Mouse (Mus musculus): Measurements from ENCODE around the gene Atp2a1.

DNA sequence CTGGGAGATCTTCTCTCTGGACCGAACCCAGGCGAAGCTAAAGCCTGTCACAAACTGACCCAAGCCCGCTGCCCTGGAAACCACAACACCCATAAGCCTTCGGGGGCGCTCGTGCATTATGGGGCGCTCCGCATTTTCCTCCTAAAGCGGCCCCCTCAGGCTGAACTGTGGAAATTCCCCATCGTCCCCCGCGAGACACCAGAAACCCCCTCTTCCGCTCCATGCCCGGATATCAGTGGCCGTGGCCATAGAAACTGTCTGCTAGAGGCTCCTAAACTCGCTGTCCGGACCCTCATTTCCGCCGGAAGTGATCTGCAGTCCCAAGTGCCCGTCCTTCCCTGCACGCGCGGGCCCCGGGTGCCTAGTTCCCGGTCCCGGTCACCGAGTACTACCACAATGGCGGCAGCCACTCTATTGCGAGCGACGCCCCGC lies 24.2 kb upstream of the Atp2a1 start, which contains the start of gene Tufm:
- TF ChIP-seq CTCF (IDR thresholded peaks at IDR 0.05; ENCODE audit: low read depth, low read length), result no peak
- TF ChIP-seq POLR2A (IDR thresholded peaks at IDR 0.05; ENCODE audit: borderline replicate concordance, low read depth, low read length), result no peak
